ENCODE assay signal across 28 mouse cellular contexts in genomic region chr10:119437319-119437718, GRCm38 (mm10). TPM values are rescaled to one million over a fixed set of nuclear protein-coding genes. Genes with fewer than 3 reads are reported as not detected.
"Had no signal": no experiment of that assay in that cellular context is flagged by ENCODE, and none has a peak within 500 bp of the region (broad histone marks: within the 10 kb centered on the region; RNA-seq: fewer than 3 reads in every experiment).

No protein-coding gene starts in this region.

- H3K4me1 ChIP-seq: embryonic facial prominence, embryonic 12.5 days; embryonic facial prominence, embryonic 15.5 days had no signal

- H3K9me3 ChIP-seq: embryonic facial prominence, embryonic 10.5 days; embryonic facial prominence, embryonic 12.5 days; embryonic facial prominence, embryonic 13.5 days; embryonic facial prominence, embryonic 15.5 days; forebrain, embryonic 10.5 days; forebrain, embryonic 12.5 days; forebrain, embryonic 13.5 days; forebrain, embryonic 15.5 days had no signal

- H3K27me3 ChIP-seq: embryonic facial prominence, embryonic 12.5 days; embryonic facial prominence, embryonic 13.5 days; embryonic facial prominence, embryonic 15.5 days; forebrain, embryonic 12.5 days; forebrain, embryonic 13.5 days; forebrain, embryonic 15.5 days had no signal

- ATAC-seq: forebrain, embryonic 13.5 days; forebrain, embryonic 14.5 days; forebrain, embryonic 15.5 days; forebrain, embryonic 16.5 days; forebrain, postnatal 0 days had no signal

- H3K27ac ChIP-seq: embryonic facial prominence, embryonic 10.5 days; embryonic facial prominence, embryonic 12.5 days; embryonic facial prominence, embryonic 13.5 days; embryonic facial prominence, embryonic 15.5 days; forebrain, embryonic 10.5 days; forebrain, embryonic 12.5 days; forebrain, embryonic 13.5 days; forebrain, embryonic 15.5 days; gastrocnemius, adult 2 months; heart, adult 2 months had no signal

- DNase-seq: cerebellum, adult 2 months; cerebellum, adult 8-10 months; cerebellum, adult 9-10 months; cerebellum, adult 9-11 months; cerebellum, postnatal 10 days; cerebellum, postnatal 14 days; cerebellum, postnatal 25 days; cerebellum, postnatal 36 days; embryo, embryonic 11 days; forebrain, postnatal 0 days; gastrocnemius, adult 2 months; gastrocnemius, postnatal 10 days; gastrocnemius, postnatal 14 days; gastrocnemius, postnatal 25 days; gastrocnemius, postnatal 36 days; heart, adult 18-20 months; heart, adult 2 months had no signal

- H3K36me3 ChIP-seq: embryonic facial prominence, embryonic 10.5 days; embryonic facial prominence, embryonic 12.5 days; embryonic facial prominence, embryonic 13.5 days; embryonic facial prominence, embryonic 15.5 days; forebrain, embryonic 10.5 days; forebrain, embryonic 12.5 days; forebrain, embryonic 15.5 days had no signal

- H3K4me3 ChIP-seq: embryonic facial prominence, embryonic 10.5 days; embryonic facial prominence, embryonic 12.5 days; embryonic facial prominence, embryonic 13.5 days; embryonic facial prominence, embryonic 15.5 days; erythroblast, embryonic 14.5 days; forebrain, embryonic 10.5 days; forebrain, embryonic 12.5 days; forebrain, embryonic 13.5 days; forebrain, embryonic 15.5 days; gastrocnemius, adult 2 months; heart, adult 2 months had no signal

- H3K9ac ChIP-seq: embryonic facial prominence, embryonic 12.5 days; embryonic facial prominence, embryonic 13.5 days; embryonic facial prominence, embryonic 15.5 days; forebrain, embryonic 12.5 days; forebrain, embryonic 13.5 days; forebrain, embryonic 15.5 days; forebrain, postnatal 0 days had no signal

- H3K4me2 ChIP-seq: embryonic facial prominence, embryonic 12.5 days; embryonic facial prominence, embryonic 13.5 days; embryonic facial prominence, embryonic 15.5 days; forebrain, embryonic 12.5 days; forebrain, embryonic 13.5 days; forebrain, embryonic 15.5 days had no signal

RNA-seq across cellular contexts. Expression of gene Grip1, which starts 16.3 kb away (rescaled TPM):
- polyA plus RNA-seq: erythroblast, embryonic 14.5 days had no signal
